Mouse (Mus musculus): ENCODE results near the gene Timeless. TPM values are rescaled to one million over a fixed set of nuclear protein-coding genes. Genes with fewer than 3 reads are reported as not detected.
A peak's percentile ranks its signal among the peaks of the same experiment; 100 is the strongest.

Timeless gene
- total and polyA plus RNA-seq, 3 experiments = 28.1 to 61.4 (median 46.7) TPM

DNA sequence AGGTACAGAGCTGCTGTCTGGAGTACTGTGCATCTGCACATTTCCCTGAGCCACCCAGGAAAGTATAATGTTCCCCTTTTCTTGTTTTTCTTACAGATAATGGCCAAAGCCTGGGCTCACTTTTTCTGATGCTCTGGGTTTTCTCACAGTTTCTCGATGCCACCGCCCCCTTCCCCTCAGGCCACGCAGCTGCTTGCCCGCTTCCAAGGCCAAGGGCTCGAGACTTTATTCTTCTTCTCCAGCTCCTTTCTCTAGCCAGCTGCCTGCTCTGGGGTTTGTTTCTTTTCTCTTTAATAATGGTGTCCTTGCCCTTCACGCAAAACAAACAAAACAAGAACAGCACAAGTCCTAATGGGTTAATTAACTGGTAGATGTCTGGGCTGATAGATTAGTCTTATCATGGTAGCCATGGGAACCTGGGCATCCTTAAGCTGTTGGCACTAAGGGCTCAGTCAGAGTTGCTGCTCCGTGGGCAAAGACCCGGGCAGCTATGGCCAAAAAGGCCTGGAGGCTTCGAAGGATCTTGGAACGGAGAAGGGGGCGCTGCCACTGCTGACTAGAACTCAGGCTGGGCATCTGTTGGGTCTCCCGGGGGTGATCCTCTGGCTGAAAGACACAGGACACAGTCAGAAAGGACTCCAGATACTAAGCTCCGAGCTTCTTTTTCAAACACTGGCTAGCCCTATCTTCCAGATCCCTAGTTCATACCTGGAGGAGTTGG lies 64.7 kb downstream of the Timeless start:
- H3K27me3 ChIP-seq (ENCODE audit: insufficient read depth, low read length) = peaks cover 25% of the 10 kb centered on the region
- H3K9me3 ChIP-seq (replicated peaks) = no peaks in the 10 kb centered on the region
- no peak for ATAC-seq (ENCODE audit: extremely low read depth, insufficient number of reproducible peaks, low FRiP score, poor library complexity, severe bottlenecking)
- no peak for DNase-seq (ENCODE audit: low spot score)
- H3K36me3 ChIP-seq (replicated peaks) = peaks cover 15% of the 10 kb centered on the region
- H3K4me3 ChIP-seq (ENCODE audit: low read depth, low read length) = no peak overlapping the region
- no peak for TF ChIP-seq GATA1 (IDR thresholded peaks at IDR 0.05; ENCODE audit: borderline replicate concordance, low read length)
- no peak for TF ChIP-seq GATA2 (IDR thresholded peaks at IDR 0.05; ENCODE audit: borderline replicate concordance, low read depth, low read length)
- TF ChIP-seq TAL1 (conservative IDR thresholded peaks at IDR 0.05; ENCODE audit: low read depth, low read length) = no peak
- no peak for TF ChIP-seq CTCF (IDR thresholded peaks at IDR 0.05; ENCODE audit: low read depth, low read length)
- no peak for TF ChIP-seq POLR2AphosphoS5 (IDR thresholded peaks at IDR 0.05; ENCODE audit: insufficient replicate concordance, low read depth, low read length)
- H3K4me1 ChIP-seq (ENCODE audit: insufficient read depth, low read depth, low read length) = peaks cover 15% of the 10 kb centered on the region; the same call in 1 of the 2 replicates

DNA sequence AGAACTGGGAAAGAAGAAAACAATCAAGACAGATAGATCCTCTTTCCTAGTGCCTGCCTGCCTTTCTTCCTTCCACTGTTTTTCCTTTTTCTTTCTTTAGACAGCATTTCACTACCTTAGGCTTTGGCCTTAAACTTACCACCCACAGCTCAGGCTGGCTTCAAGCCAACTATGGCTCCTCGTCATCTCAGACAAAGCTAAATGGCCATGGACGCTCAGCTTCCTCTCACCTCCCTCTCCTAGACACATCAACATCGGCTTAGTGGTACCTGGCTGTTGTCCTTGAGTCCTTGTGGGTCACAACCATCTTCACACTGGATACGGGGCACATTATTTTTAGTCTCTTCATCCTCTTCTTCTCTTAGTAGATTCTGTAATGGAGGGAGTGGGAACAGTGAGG lies 65.4 kb downstream of the Timeless start:
- peaks cover 21% of the 10 kb centered on the region for H3K4me1 ChIP-seq (ENCODE audit: insufficient read depth, low read depth, low read length)
- no peak for DNase-seq (ENCODE audit: low spot score)
- peaks cover 25% of the 10 kb centered on the region for H3K27me3 ChIP-seq (ENCODE audit: insufficient read depth, low read length)
- H3K36me3 ChIP-seq (replicated peaks) = peaks cover 8% of the 10 kb centered on the region
- no peaks in the 10 kb centered on the region for H3K9me3 ChIP-seq (replicated peaks)
- no peak overlapping the region for H3K4me3 ChIP-seq (ENCODE audit: low read depth, low read length)
- TF ChIP-seq POLR2AphosphoS5 (IDR thresholded peaks at IDR 0.05; ENCODE audit: insufficient replicate concordance, low read depth, low read length) = no peak
- ATAC-seq (ENCODE audit: extremely low read depth, insufficient number of reproducible peaks, low FRiP score, poor library complexity, severe bottlenecking) = no peak

DNA sequence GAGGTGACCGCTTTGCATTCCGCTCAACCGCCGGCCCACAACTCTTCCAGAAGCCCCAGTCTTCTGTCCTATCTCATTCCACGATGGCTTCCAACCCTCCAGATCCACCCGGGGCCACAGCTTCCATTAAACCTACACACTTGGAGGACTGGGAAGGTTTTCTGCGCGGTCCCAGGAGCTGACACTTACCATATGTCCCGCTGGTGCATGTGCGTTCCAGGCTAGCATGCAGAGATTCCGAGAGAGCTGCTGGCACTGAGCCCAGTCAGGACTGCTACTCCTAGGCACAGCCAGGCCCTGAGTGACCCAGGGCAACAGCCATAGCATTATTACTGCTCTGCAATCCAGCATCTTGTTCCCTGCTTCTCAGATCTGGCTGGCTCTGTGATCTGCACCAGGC lies 65.8 kb downstream of the Timeless start:
- no peak for DNase-seq (ENCODE audit: low spot score)
- Histone ChIP-seq H3K36me3 (replicated peaks) (peaks cover 4% of the 10 kb centered on the region), H3K4me3 (ENCODE audit: low read depth, low read length) (no peak overlapping the region), H3K4me1 (ENCODE audit: insufficient read depth, low read depth, low read length) (peaks cover 25% of the 10 kb centered on the region), H3K27me3 (ENCODE audit: insufficient read depth, low read length) (peaks cover 25% of the 10 kb centered on the region), H3K9me3 (replicated peaks) (no peaks in the 10 kb centered on the region)
- no peak for ATAC-seq (ENCODE audit: extremely low read depth, insufficient number of reproducible peaks, low FRiP score, poor library complexity, severe bottlenecking)
- no peak for TF ChIP-seq CTCF (IDR thresholded peaks at IDR 0.05; ENCODE audit: low read depth, low read length)
- no peak for TF ChIP-seq TAL1 (conservative IDR thresholded peaks at IDR 0.05; ENCODE audit: low read depth, low read length)
- no peak for TF ChIP-seq POLR2AphosphoS5 (IDR thresholded peaks at IDR 0.05; ENCODE audit: insufficient replicate concordance, low read depth, low read length)
- TF ChIP-seq GATA2 (IDR thresholded peaks at IDR 0.05; ENCODE audit: borderline replicate concordance, low read depth, low read length) = no peak

DNA sequence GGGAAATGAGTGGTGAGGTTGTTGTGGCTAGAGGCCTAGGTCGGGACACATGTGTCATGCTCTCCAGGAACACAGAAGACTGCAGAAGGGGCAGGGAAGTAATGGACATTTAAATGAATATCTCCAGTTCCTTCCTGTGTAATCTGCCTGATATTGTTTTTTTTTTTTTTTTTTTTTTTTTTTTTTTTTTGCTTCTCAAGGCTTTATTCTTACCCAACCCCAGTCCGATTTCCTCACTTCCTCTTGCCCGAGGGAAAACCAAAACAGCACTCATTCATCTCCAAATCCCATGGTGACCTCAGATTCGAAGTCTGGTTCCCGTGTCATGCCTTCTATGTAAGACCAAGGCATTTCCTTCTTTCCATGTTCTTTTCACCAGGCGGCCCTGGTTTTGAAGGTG lies 66.4 kb downstream of the Timeless start:
- Histone ChIP-seq H3K4me3 (ENCODE audit: low read depth, low read length) (no peak overlapping the region), H3K9me3 (replicated peaks) (no peaks in the 10 kb centered on the region), H3K4me1 (ENCODE audit: insufficient read depth, low read depth, low read length) (peaks cover 25% of the 10 kb centered on the region), H3K27me3 (ENCODE audit: insufficient read depth, low read length) (peaks cover 25% of the 10 kb centered on the region), H3K36me3 (replicated peaks) (no peaks in the 10 kb centered on the region)
- ATAC-seq (ENCODE audit: extremely low read depth, insufficient number of reproducible peaks, low FRiP score, poor library complexity, severe bottlenecking) (no peak), DNase-seq (ENCODE audit: low spot score) (no peak)
- TF ChIP-seq GATA2 (IDR thresholded peaks at IDR 0.05; ENCODE audit: borderline replicate concordance, low read depth, low read length) = no peak
- TF ChIP-seq GATA1 (IDR thresholded peaks at IDR 0.05; ENCODE audit: borderline replicate concordance, low read length) = no peak
- TF ChIP-seq CTCF (IDR thresholded peaks at IDR 0.05; ENCODE audit: low read depth, low read length) = no peak
- no peak for TF ChIP-seq TAL1 (conservative IDR thresholded peaks at IDR 0.05; ENCODE audit: low read depth, low read length)
- TF ChIP-seq POLR2AphosphoS5 (IDR thresholded peaks at IDR 0.05; ENCODE audit: insufficient replicate concordance, low read depth, low read length) = no peak

DNA sequence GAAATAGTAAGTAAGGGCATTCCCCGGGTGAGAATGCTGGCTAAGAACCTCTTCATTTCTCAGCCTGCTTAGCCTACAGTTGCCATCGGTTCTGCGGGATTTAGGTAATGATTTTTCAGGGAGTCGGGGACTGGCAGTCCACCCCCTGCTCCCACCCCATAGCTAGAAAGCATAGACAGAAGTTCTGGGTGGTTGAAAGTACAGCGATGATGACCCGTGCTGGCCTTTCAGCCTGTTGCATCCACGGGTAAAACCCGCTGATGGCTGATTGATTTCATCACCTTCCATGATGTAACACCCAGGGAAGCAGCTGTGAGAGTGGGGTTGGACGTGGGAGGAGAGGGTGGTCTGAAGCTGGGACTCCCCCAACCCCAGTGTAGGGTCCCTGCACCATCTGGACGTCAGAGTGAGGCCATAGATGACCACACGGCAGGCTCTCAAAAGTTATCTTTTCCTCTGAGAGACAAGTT lies 66.9 kb downstream of the Timeless start, which contains the start of gene Il23a:
TSS of gene Il23a (minus strand) at position 51 of the 470 bp plus-strand sequence.
- Histone ChIP-seq H3K27me3 (ENCODE audit: insufficient read depth, low read length) (peaks cover 25% of the 10 kb centered on the region), H3K9me3 (replicated peaks) (no peaks in the 10 kb centered on the region), H3K4me1 (ENCODE audit: insufficient read depth, low read depth, low read length) (peaks cover 27% of the 10 kb centered on the region), H3K36me3 (replicated peaks) (no peaks in the 10 kb centered on the region), H3K4me3 (ENCODE audit: low read depth, low read length) (no peak within 1 kb of the TSS)
- no peak for TF ChIP-seq CTCF (IDR thresholded peaks at IDR 0.05; ENCODE audit: low read depth, low read length)
- no peak for TF ChIP-seq TAL1 (conservative IDR thresholded peaks at IDR 0.05; ENCODE audit: low read depth, low read length)
- TF ChIP-seq POLR2AphosphoS5 (IDR thresholded peaks at IDR 0.05; ENCODE audit: insufficient replicate concordance, low read depth, low read length) = no peak
- no peak for TF ChIP-seq GATA1 (IDR thresholded peaks at IDR 0.05; ENCODE audit: borderline replicate concordance, low read length)
- no peak for DNase-seq (ENCODE audit: low spot score)
- ATAC-seq (ENCODE audit: extremely low read depth, insufficient number of reproducible peaks, low FRiP score, poor library complexity, severe bottlenecking) = no peak

DNA sequence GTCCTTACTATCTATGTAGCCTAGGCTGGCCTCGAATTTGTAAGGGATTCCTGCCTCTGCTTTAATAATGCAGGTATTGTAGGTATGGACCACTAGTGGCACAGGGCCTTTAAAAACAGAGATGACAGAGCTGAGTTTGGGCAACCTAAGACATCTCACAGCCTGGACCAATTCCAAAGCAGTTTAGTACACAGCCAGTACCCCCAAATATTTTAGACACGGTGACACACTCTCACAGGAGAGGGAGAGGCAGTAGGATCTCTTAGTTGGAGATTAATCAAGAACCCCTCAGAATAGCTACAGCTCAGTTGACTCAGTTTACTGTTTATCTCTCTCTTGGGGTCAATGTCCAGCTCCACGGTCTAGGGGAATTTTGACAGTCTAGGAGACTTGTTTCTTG lies 70.5 kb downstream of the Timeless start:
- DNase-seq (ENCODE audit: low spot score) (no peak), ATAC-seq (ENCODE audit: extremely low read depth, insufficient number of reproducible peaks, low FRiP score, poor library complexity, severe bottlenecking) (no peak)
- Histone ChIP-seq H3K4me3 (ENCODE audit: low read depth, low read length) (peak overlapping the region; percentile 75), H3K4me1 (ENCODE audit: insufficient read depth, low read depth, low read length) (peaks cover 37% of the 10 kb centered on the region), H3K27me3 (ENCODE audit: insufficient read depth, low read length) (peaks cover 14% of the 10 kb centered on the region), H3K9me3 (replicated peaks) (no peaks in the 10 kb centered on the region), H3K36me3 (replicated peaks) (peaks cover 29% of the 10 kb centered on the region)
- no peak for TF ChIP-seq GATA1 (IDR thresholded peaks at IDR 0.05; ENCODE audit: borderline replicate concordance, low read length)
- no peak for TF ChIP-seq TAL1 (conservative IDR thresholded peaks at IDR 0.05; ENCODE audit: low read depth, low read length)
- no peak for TF ChIP-seq CTCF (IDR thresholded peaks at IDR 0.05; ENCODE audit: low read depth, low read length)
- TF ChIP-seq GATA2 (IDR thresholded peaks at IDR 0.05; ENCODE audit: borderline replicate concordance, low read depth, low read length) = no peak
- no peak for TF ChIP-seq POLR2AphosphoS5 (IDR thresholded peaks at IDR 0.05; ENCODE audit: insufficient replicate concordance, low read depth, low read length)

Other genes starting within 250 kb of the Timeless start
Only the 20 nearest of the 23 such genes appear.
- gene Naca, start 196.5 kb upstream of the Timeless start, total RNA-seq (2014; fragmentation: Nextera tagmentation) = 544 and 609 TPM in 2 replicates
- gene Naca, start 196.5 kb upstream of the Timeless start, total RNA-seq (2017) = 1,963 and 1,995 TPM in 2 replicates
- 99.4 and 167 TPM in 2 replicates for gene Naca, start 196.5 kb upstream of the Timeless start, polyA plus RNA-seq (2012)
- 209 and 228 TPM in 2 replicates for gene Ptges3, start 173.1 kb upstream of the Timeless start, total RNA-seq (2014; fragmentation: Nextera tagmentation)
- 269 and 315 TPM in 2 replicates for gene Ptges3, start 173.1 kb upstream of the Timeless start, total RNA-seq (2017)
- gene Ptges3, start 173.1 kb upstream of the Timeless start, polyA plus RNA-seq (2012) = 268 and 269 TPM in 2 replicates
- gene Atp5b, start 148.8 kb upstream of the Timeless start, total RNA-seq (2014; fragmentation: Nextera tagmentation) = 2,076 and 2,077 TPM in 2 replicates
- 2,841 and 2,974 TPM in 2 replicates for gene Atp5b, start 148.8 kb upstream of the Timeless start, total RNA-seq (2017)
- 1,412 and 1,783 TPM in 2 replicates for gene Atp5b, start 148.8 kb upstream of the Timeless start, polyA plus RNA-seq (2012)
- gene Baz2a, start 140.5 kb upstream of the Timeless start, total RNA-seq (2014; fragmentation: Nextera tagmentation) = 102 and 116 TPM in 2 replicates
- gene Baz2a, start 140.5 kb upstream of the Timeless start, total RNA-seq (2017) = 14.8 and 16.6 TPM in 2 replicates
- 24.8 and 34.7 TPM in 2 replicates for gene Baz2a, start 140.5 kb upstream of the Timeless start, polyA plus RNA-seq (2012)
- gene Rbms2, start 51.8 kb upstream of the Timeless start, total RNA-seq (2014; fragmentation: Nextera tagmentation) = 28.1 and 32.1 TPM in 2 replicates
- 7.1 and 8.3 TPM in 2 replicates for gene Rbms2, start 51.8 kb upstream of the Timeless start, total RNA-seq (2017)
- gene Rbms2, start 51.8 kb upstream of the Timeless start, polyA plus RNA-seq (2012) = 9.3 and 11.3 TPM in 2 replicates
- 10.7 and 15.0 TPM in 2 replicates for gene Gls2, start 37.6 kb upstream of the Timeless start, total RNA-seq (2014; fragmentation: Nextera tagmentation)
- gene Gls2, start 37.6 kb upstream of the Timeless start, total RNA-seq (2017) = 4.0 and 5.3 TPM in 2 replicates
- gene Gls2, start 37.6 kb upstream of the Timeless start, polyA plus RNA-seq (2012) = 11.1 and 14.6 TPM in 2 replicates
- 11.5 and 13.9 TPM in 2 replicates for gene Spryd4, start 20.3 kb upstream of the Timeless start, total RNA-seq (2014; fragmentation: Nextera tagmentation)
- 18.8 and 23.3 TPM in 2 replicates for gene Spryd4, start 20.3 kb upstream of the Timeless start, total RNA-seq (2017)
- 3.2 and 4.4 TPM in 2 replicates for gene Spryd4, start 20.3 kb upstream of the Timeless start, polyA plus RNA-seq (2012)
- gene Mip, start 6.2 kb upstream of the Timeless start, total RNA-seq (2014; fragmentation: Nextera tagmentation) = not detected in 2 replicates
- gene Mip, start 6.2 kb upstream of the Timeless start, total RNA-seq (2017) = 0.05 TPM in 1 of 2 replicates, not detected in the other
- gene Mip, start 6.2 kb upstream of the Timeless start, polyA plus RNA-seq (2012) = 0.02 TPM in 1 of 2 replicates, not detected in the other
- gene Apon, start 22.0 kb downstream of the Timeless start, total RNA-seq (2014; fragmentation: Nextera tagmentation) = not detected in 2 replicates
- gene Apon, start 22.0 kb downstream of the Timeless start, total RNA-seq (2017) = 0.17 and 0.27 TPM in 2 replicates
- gene Apon, start 22.0 kb downstream of the Timeless start, polyA plus RNA-seq (2012) = 0.04 TPM in 1 of 2 replicates, not detected in the other
- not detected in 2 replicates for gene Apof, start 36.6 kb downstream of the Timeless start, total RNA-seq (2014; fragmentation: Nextera tagmentation)
- gene Apof, start 36.6 kb downstream of the Timeless start, total RNA-seq (2017) = 0.12 and 0.16 TPM in 2 replicates
- gene Apof, start 36.6 kb downstream of the Timeless start, polyA plus RNA-seq (2012) = not detected in 2 replicates
- gene Stat2, start 38.5 kb downstream of the Timeless start, total RNA-seq (2014; fragmentation: Nextera tagmentation) = 23.3 and 24.5 TPM in 2 replicates
- gene Stat2, start 38.5 kb downstream of the Timeless start, total RNA-seq (2017) = 15.0 and 16.7 TPM in 2 replicates
- gene Stat2, start 38.5 kb downstream of the Timeless start, polyA plus RNA-seq (2012) = 10.0 and 10.7 TPM in 2 replicates
- not detected in 2 replicates for gene Il23a, start 66.7 kb downstream of the Timeless start, total RNA-seq (2014; fragmentation: Nextera tagmentation)
- 0.16 TPM in 1 of 2 replicates, not detected in the other for gene Il23a, start 66.7 kb downstream of the Timeless start, total RNA-seq (2017)
- 0.03 TPM in 1 of 2 replicates, not detected in the other for gene Il23a, start 66.7 kb downstream of the Timeless start, polyA plus RNA-seq (2012)
- gene Pan2, start 71.3 kb downstream of the Timeless start, total RNA-seq (2014; fragmentation: Nextera tagmentation) = 23.2 and 30.2 TPM in 2 replicates
- 13.8 TPM in 2 replicates for gene Pan2, start 71.3 kb downstream of the Timeless start, total RNA-seq (2017)
- 3.4 and 3.6 TPM in 2 replicates for gene Pan2, start 71.3 kb downstream of the Timeless start, polyA plus RNA-seq (2012)
- gene Cnpy2, start 90.4 kb downstream of the Timeless start, total RNA-seq (2014; fragmentation: Nextera tagmentation) = 57.9 and 91.2 TPM in 2 replicates
- gene Cnpy2, start 90.4 kb downstream of the Timeless start, total RNA-seq (2017) = 74.0 and 77.3 TPM in 2 replicates
- gene Cnpy2, start 90.4 kb downstream of the Timeless start, polyA plus RNA-seq (2012) = 60.5 and 74.4 TPM in 2 replicates
- gene Cs, start 105.7 kb downstream of the Timeless start, total RNA-seq (2014; fragmentation: Nextera tagmentation) = 323 and 337 TPM in 2 replicates
- gene Cs, start 105.7 kb downstream of the Timeless start, total RNA-seq (2017) = 175 and 181 TPM in 2 replicates
- gene Cs, start 105.7 kb downstream of the Timeless start, polyA plus RNA-seq (2012) = 21.6 and 56.6 TPM in 2 replicates
- 28.8 and 29.8 TPM in 2 replicates for gene Coq10a, start 136.9 kb downstream of the Timeless start, total RNA-seq (2014; fragmentation: Nextera tagmentation)
- 24.9 and 27.4 TPM in 2 replicates for gene Coq10a, start 136.9 kb downstream of the Timeless start, total RNA-seq (2017)
- gene Coq10a, start 136.9 kb downstream of the Timeless start, polyA plus RNA-seq (2012) = 7.3 and 8.7 TPM in 2 replicates
- gene Ankrd52, start 145.1 kb downstream of the Timeless start, total RNA-seq (2014; fragmentation: Nextera tagmentation) = 72.9 and 80.4 TPM in 2 replicates
- 5.9 and 6.6 TPM in 2 replicates for gene Ankrd52, start 145.1 kb downstream of the Timeless start, total RNA-seq (2017)
- gene Ankrd52, start 145.1 kb downstream of the Timeless start, polyA plus RNA-seq (2012) = 68.3 and 75.9 TPM in 2 replicates
- gene Slc39a5, start 169.2 kb downstream of the Timeless start, total RNA-seq (2014; fragmentation: Nextera tagmentation) = not detected in 2 replicates
- gene Slc39a5, start 169.2 kb downstream of the Timeless start, total RNA-seq (2017) = not detected in 2 replicates
- gene Slc39a5, start 169.2 kb downstream of the Timeless start, polyA plus RNA-seq (2012) = not detected in 2 replicates
- gene Nabp2, start 179.4 kb downstream of the Timeless start, total RNA-seq (2014; fragmentation: Nextera tagmentation) = 121 and 148 TPM in 2 replicates
- gene Nabp2, start 179.4 kb downstream of the Timeless start, total RNA-seq (2017) = 34.2 and 37.3 TPM in 2 replicates
- gene Nabp2, start 179.4 kb downstream of the Timeless start, polyA plus RNA-seq (2012) = 152 and 197 TPM in 2 replicates
- 21.7 and 26.8 TPM in 2 replicates for gene Rnf41, start 179.6 kb downstream of the Timeless start, total RNA-seq (2014; fragmentation: Nextera tagmentation)
- 16.6 and 17.8 TPM in 2 replicates for gene Rnf41, start 179.6 kb downstream of the Timeless start, total RNA-seq (2017)
- 11.7 and 14.6 TPM in 2 replicates for gene Rnf41, start 179.6 kb downstream of the Timeless start, polyA plus RNA-seq (2012)